Mouse (Mus musculus) embryonic facial prominence, embryonic 14.5 days (tissue): ENCODE data around the gene Fam241b. TPM values are rescaled to one million over a fixed set of nuclear protein-coding genes. Genes with fewer than 3 reads are reported as not detected.
"Not testable (repeated sequence)": the region's sequence is repeated elsewhere in the genome, so short reads cannot be mapped to it uniquely, and the experiment has no call there.

Source experiments
- ATAC-seq: fragments of 200-750 bp; cut with Nextera tagmentation; 2 replicates; pipeline ENCODE4 v1.8.0; 2017; ENCODE audit warnings: low read depth, moderate number of reproducible peaks, moderate TSS enrichment
- DNase-seq: peaks from one replicate; pipeline ENCODE4 v3.0.0-alpha.2; 2015; ENCODE audit warnings: low spot score
- H3K27ac ChIP-seq: fragments of 300-500 bp; sonication (generic); replicated peaks from 2 replicates; pipeline ENCODE4 v1.5.1; 2014; ENCODE audit warnings: low read depth, mild to moderate bottlenecking, low read length, moderate library complexity
- H3K27me3 ChIP-seq: fragments of 300-500 bp; sonication (generic); replicated peaks from 2 replicates; pipeline ENCODE4 v1.6.1; 2014; ENCODE audit warnings: low read length; ENCODE audit not compliant: control insufficient read depth, insufficient read depth
- H3K36me3 ChIP-seq: fragments of 300-500 bp; sonication (generic); 2 replicates; pipeline ENCODE4 v1.6.1; 2014; ENCODE audit warnings: low read length, mixed read lengths; ENCODE audit not compliant: control insufficient read depth, insufficient read depth
- H3K4me1 ChIP-seq: fragments of 300-500 bp; sonication (generic); 2 replicates; pipeline ENCODE4 v1.6.1; 2014; ENCODE audit warnings: antibody characterized with exemption, low read length; ENCODE audit not compliant: control insufficient read depth, insufficient read depth
- H3K4me2 ChIP-seq: fragments of 300-500 bp; sonication (generic); 2 replicates; pipeline ENCODE4 v1.6.1; 2014; ENCODE audit warnings: low read depth, mild to moderate bottlenecking, low read length, moderate library complexity, mixed read lengths
- H3K4me3 ChIP-seq: fragments of 300-500 bp; sonication (generic); 2 replicates; pipeline ENCODE4 v1.5.1; 2014; ENCODE audit warnings: low read depth, mild to moderate bottlenecking, low read length
- H3K9ac ChIP-seq: fragments of 300-500 bp; sonication (generic); 2 replicates; pipeline ENCODE4 v1.6.1; 2014; ENCODE audit warnings: low read depth, mild to moderate bottlenecking, low read length, moderate library complexity, mixed read lengths
- H3K9me3 ChIP-seq: fragments of 300-500 bp; sonication (generic); 2 replicates; pipeline ENCODE4 v1.6.1; 2016; ENCODE audit warnings: low read length; ENCODE audit not compliant: control insufficient read depth
- WGBS: fragments of 180-500 bp; shearing (Covaris S2); extraction: QIAGEN DNeasy Blood & Tissue Kit; methylation state at CpG from one replicate; pipeline ENCODE4 v1.1.7; 2014; 5-methylcytosine and 5-hydroxymethylcytosine counted together
- polyA plus RNA-seq: library from polyadenylated mRNA; unstranded; fragments of >200 nt; fragmentation: Nextera tagmentation; extraction: Ambion mirVana; gene quantifications from 2 replicates; pipeline ENCODE4 v1.2.1, GENCODE M21; 2014

Gene Fam241b
- polyA plus RNA-seq, 1 experiment from 2014 or later = 3.0 TPM

- DNase-seq = no peak
- no peak overlapping the region for H3K4me2 ChIP-seq
- H3K27ac ChIP-seq = no peak overlapping the region
- H3K36me3 ChIP-seq = no peaks in the 10 kb centered on the region
- H3K4me3 ChIP-seq = no peak overlapping the region
- peaks cover 5% of the 10 kb centered on the region for H3K4me1 ChIP-seq
- ATAC-seq = no peak
- no peaks in the 10 kb centered on the region for H3K27me3 ChIP-seq
- H3K9ac ChIP-seq = no peak overlapping the region
- H3K9me3 ChIP-seq = no peaks in the 10 kb centered on the region
Observed at GRCm38 (mm10) chr10:62089486-62089885, 54.2 kb downstream of the Fam241b start.

DNA sequence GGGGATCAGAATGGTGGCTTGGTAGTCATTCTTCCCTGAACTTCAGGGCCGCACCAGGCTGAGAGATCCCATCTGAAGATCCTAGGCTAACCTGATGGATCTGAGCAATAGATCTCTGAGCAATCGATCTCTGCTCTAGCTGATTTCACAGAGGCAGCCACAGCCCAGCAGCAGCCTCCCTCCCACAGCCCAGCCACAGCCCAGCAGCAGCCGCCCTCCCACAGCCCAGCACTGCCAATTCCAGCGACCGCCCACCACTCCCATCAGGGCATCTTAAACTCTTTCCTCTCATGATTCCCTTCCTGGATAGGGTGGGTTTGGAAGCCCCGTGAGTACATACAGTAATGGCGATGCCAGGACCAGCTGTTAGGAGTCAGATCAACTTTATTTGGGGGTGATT lies 54.6 kb downstream of the Fam241b start:
- no peak overlapping the region for H3K9ac ChIP-seq
- WGBS = 47% methylated on average over 7 of the region's 7 CpGs

GRCm38 (mm10) chr10:62088411-62088810 lies 55.3 kb downstream of the Fam241b start:
- WGBS = 79% methylated on average over 5 of the region's 5 CpGs

More for the DNA sequence above, 54.6 kb downstream of the Fam241b start:
- DNase-seq (no peak), ATAC-seq (no peak)
- Histone ChIP-seq H3K4me1 (peaks cover 5% of the 10 kb centered on the region), H3K27ac (no peak overlapping the region), H3K4me3 (no peak overlapping the region), H3K27me3 (no peaks in the 10 kb centered on the region), H3K9me3 (no peaks in the 10 kb centered on the region), H3K36me3 (no peaks in the 10 kb centered on the region), H3K4me2 (no peak overlapping the region)

GRCm38 (mm10) chr10:62086826-62087225 lies 56.9 kb downstream of the Fam241b start:
- Histone ChIP-seq H3K27ac (no peak overlapping the region), H3K27me3 (no peaks in the 10 kb centered on the region), H3K4me3 (no peak overlapping the region), H3K4me2 (no peak overlapping the region), H3K9ac (no peak overlapping the region), H3K36me3 (no peaks in the 10 kb centered on the region), H3K4me1 (peaks cover 5% of the 10 kb centered on the region), H3K9me3 (no peaks in the 10 kb centered on the region)
- ATAC-seq (no peak), DNase-seq (no peak)
- 92% methylated on average over 5 of the region's 5 CpGs for WGBS

More at GRCm38 (mm10) chr10:62088411-62088810, 55.3 kb downstream of the Fam241b start:
- Histone ChIP-seq H3K27ac (no peak overlapping the region), H3K36me3 (no peaks in the 10 kb centered on the region), H3K27me3 (no peaks in the 10 kb centered on the region), H3K9ac (no peak overlapping the region), H3K4me1 (peaks cover 5% of the 10 kb centered on the region), H3K4me2 (no peak overlapping the region), H3K9me3 (no peaks in the 10 kb centered on the region), H3K4me3 (no peak overlapping the region)
- no peak for ATAC-seq
- DNase-seq = no peak

DNA sequence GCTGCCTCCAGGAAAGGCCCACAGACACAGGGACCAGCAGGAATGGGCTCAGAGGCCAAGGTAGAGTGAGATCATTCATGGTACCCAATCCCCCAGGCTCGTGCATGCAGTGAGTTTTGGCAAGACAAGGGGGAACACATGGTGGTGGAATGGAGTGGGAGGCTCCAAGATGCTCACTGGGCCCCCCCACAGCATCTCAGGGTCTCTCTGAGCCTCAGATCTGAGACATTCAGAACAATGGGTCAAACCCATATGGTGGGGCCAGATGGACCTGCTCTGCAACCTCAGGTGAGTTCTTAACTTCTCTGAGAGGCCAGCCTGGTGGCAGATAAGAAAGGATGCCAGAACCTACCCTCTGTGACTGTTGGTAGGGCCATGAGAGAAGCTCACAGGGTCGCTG lies 57.7 kb downstream of the Fam241b start:
- Histone ChIP-seq H3K27ac (no peak overlapping the region), H3K4me1 (peaks cover 5% of the 10 kb centered on the region), H3K4me3 (no peak overlapping the region), H3K9ac (no peak overlapping the region), H3K9me3 (no peaks in the 10 kb centered on the region), H3K4me2 (no peak overlapping the region), H3K27me3 (no peaks in the 10 kb centered on the region), H3K36me3 (no peaks in the 10 kb centered on the region)
- WGBS = 50% methylated on average over 2 of the region's 2 CpGs
- ATAC-seq (no peak), DNase-seq (no peak)

GRCm38 (mm10) chr10:62076248-62077134 lies 67.2 kb downstream of the Fam241b start:
- ATAC-seq (no peak), DNase-seq (peak; percentile 9)
- Histone ChIP-seq H3K4me2 (no peak overlapping the region), H3K9me3 (peaks cover 15% of the 10 kb centered on the region), H3K4me1 (no peaks in the 10 kb centered on the region), H3K9ac (no peak overlapping the region), H3K36me3 (no peaks in the 10 kb centered on the region), H3K27me3 (no peaks in the 10 kb centered on the region), H3K27ac (no peak overlapping the region), H3K4me3 (no peak overlapping the region)
- WGBS = 62% methylated on average over 11 of the region's 11 CpGs

DNA sequence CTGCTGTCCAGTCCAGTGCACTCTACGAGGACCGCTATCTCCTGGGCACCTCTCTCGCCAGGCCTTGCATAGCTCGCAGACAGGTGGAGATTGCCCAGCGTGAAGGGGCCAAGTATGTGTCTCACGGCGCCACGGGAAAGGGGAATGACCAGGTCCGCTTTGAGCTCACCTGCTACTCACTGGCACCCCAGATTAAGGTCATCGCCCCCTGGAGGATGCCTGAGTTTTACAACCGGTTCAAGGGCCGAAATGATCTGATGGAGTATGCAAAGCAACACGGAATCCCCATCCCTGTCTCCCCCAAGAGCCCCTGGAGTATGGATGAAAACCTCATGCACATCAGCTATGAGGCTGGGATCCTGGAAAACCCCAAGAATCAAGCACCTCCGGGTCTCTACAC lies 72.4 kb downstream of the Fam241b start:
- DNase-seq = not testable (repeated sequence)

GRCm38 (mm10) chr10:62070636-62071035 lies 73.1 kb downstream of the Fam241b start:
- no peak for ATAC-seq
- no peak overlapping the region for H3K27ac ChIP-seq
- no peaks in the 10 kb centered on the region for H3K9me3 ChIP-seq
- H3K36me3 ChIP-seq = no peaks in the 10 kb centered on the region
- no peaks in the 10 kb centered on the region for H3K4me1 ChIP-seq
- no peak overlapping the region for H3K9ac ChIP-seq
- no peak for DNase-seq
- WGBS = 78% methylated on average over 8 of the region's 8 CpGs
- H3K4me3 ChIP-seq = no peak overlapping the region
- no peaks in the 10 kb centered on the region for H3K27me3 ChIP-seq
- H3K4me2 ChIP-seq = no peak overlapping the region

More for the DNA sequence above, 72.4 kb downstream of the Fam241b start:
- not testable (repeated sequence) for H3K4me3 ChIP-seq, H3K27ac ChIP-seq, ATAC-seq, H3K27me3 ChIP-seq, H3K4me1 ChIP-seq, H3K4me2 ChIP-seq, H3K9me3 ChIP-seq, H3K9ac ChIP-seq, H3K36me3 ChIP-seq
- WGBS = 73% methylated on average over 9 of the region's 14 CpGs

- WGBS = 92% methylated on average over 3 of the region's 3 CpGs
- no peak overlapping the region for H3K9ac ChIP-seq
- H3K36me3 ChIP-seq = no peaks in the 10 kb centered on the region
Observed at GRCm38 (mm10) chr10:62069946-62070345, 73.8 kb downstream of the Fam241b start.

More at GRCm38 (mm10) chr10:62069946-62070345, 73.8 kb downstream of the Fam241b start:
- ATAC-seq = no peak
- no peaks in the 10 kb centered on the region for H3K4me1 ChIP-seq
- H3K4me3 ChIP-seq = no peak overlapping the region
- no peak overlapping the region for H3K27ac ChIP-seq
- no peaks in the 10 kb centered on the region for H3K27me3 ChIP-seq
- no peak for DNase-seq
- no peaks in the 10 kb centered on the region for H3K9me3 ChIP-seq
- no peak overlapping the region for H3K4me2 ChIP-seq
